Mouse (Mus musculus) spleen, adult 2 months (tissue): ENCODE measurements around the gene Ahcy. TPM values are rescaled to one million over a fixed set of nuclear protein-coding genes. Genes with fewer than 3 reads are reported as not detected.
"Not testable (repeated sequence)": the region's sequence is repeated elsewhere in the genome, so short reads cannot be mapped to it uniquely, and the experiment has no call there.

Source experiments
- DNase-seq, 2 experiments: peaks; one replicate each; pipeline versions ENCODE4 v3.0.0 to v3.0.0-alpha.2; 2012 to 2021; ENCODE audit warnings: low spot score in 2 of 2, low read depth in 1 of 2
- H3K27ac ChIP-seq: fragments of 200-500 bp; 2 replicates; pipeline ENCODE4 v1.5.1; 2012; ENCODE audit warnings: low read length, inconsistent platforms; ENCODE audit not compliant: insufficient read depth
- H3K27me3 ChIP-seq: fragments of 200-500 bp; 2 replicates; pipeline ENCODE4 v1.6.1; 2012; ENCODE audit warnings: mild to moderate bottlenecking, moderate library complexity, low read length, inconsistent platforms; ENCODE audit not compliant: control insufficient read depth, insufficient read depth
- H3K36me3 ChIP-seq: fragments of 200-500 bp; 2 replicates; pipeline ENCODE4 v1.6.1; 2012; ENCODE audit warnings: mild to moderate bottlenecking, low read length, inconsistent platforms; ENCODE audit not compliant: control insufficient read depth, insufficient read depth
- H3K4me1 ChIP-seq: fragments of 200-500 bp; 2 replicates; pipeline ENCODE4 v1.6.1; 2011; ENCODE audit warnings: inconsistent platforms; ENCODE audit not compliant: control insufficient read depth, insufficient read depth, insufficient read length
- H3K4me3 ChIP-seq: fragments of 200-500 bp; 2 replicates; pipeline ENCODE4 v1.5.1; 2011; ENCODE audit warnings: mild to moderate bottlenecking, inconsistent platforms; ENCODE audit not compliant: insufficient read depth, insufficient read length; ENCODE audit errors: extremely low read depth
- CTCF ChIP-seq: fragments of 200-500 bp; IDR thresholded peaks from 2 replicates; pipeline ENCODE4 v1.5.1; 2011; ENCODE audit warnings: mild to moderate bottlenecking, inconsistent platforms; ENCODE audit not compliant: insufficient read depth, insufficient read length, insufficient replicate concordance; ENCODE audit errors: extremely low read depth
- POLR2A ChIP-seq: fragments of 200-500 bp; IDR thresholded peaks from 2 replicates; pipeline ENCODE4 v1.6.1; 2011; ENCODE audit warnings: low read depth, low read length, inconsistent platforms
- WGBS: fragments of 180-500 bp; shearing (Covaris S2); methylation state at CpG from one replicate; pipeline ENCODE4 v1.1.7; 2018; 5-methylcytosine and 5-hydroxymethylcytosine counted together
- polyA plus RNA-seq: library from polyadenylated mRNA; depleted of rRNA; stranded (reverse); fragments of >200 nt; gene quantifications from 2 replicates; pipeline ENCODE4 v1.2.3, GENCODE M21; 2012

The Ahcy gene
- polyA plus RNA-seq, 1 experiment: 44.2 TPM

DNA sequence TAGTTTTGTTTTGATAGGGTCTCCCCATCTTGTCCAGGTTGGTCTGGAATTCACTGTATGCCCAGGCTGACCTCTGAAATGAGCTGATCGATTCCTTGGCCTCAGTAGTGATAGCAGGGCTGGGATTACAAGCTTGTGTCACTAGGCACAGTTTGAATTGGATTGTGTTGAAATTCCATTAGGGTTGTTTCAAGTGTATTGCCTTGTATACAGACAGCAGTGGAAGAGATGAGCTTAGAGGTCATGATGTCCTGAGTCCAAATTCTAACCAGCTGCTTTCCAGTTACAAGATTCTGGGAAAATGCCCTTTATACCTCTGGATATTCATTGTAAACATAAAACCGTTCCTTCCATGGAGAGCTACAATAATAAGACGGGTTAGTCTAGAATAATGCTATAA lies 950 bp downstream of the Ahcy start:
- Histone ChIP-seq H3K36me3 (peaks cover 2% of the 10 kb centered on the region; the same call in 1 of the 2 replicates), H3K27ac (no peak overlapping the region), H3K27me3 (no peaks in the 10 kb centered on the region), H3K4me1 (peaks cover 7% of the 10 kb centered on the region; the same call in 1 of the 2 replicates), H3K4me3 (no peak overlapping the region)
- TF ChIP-seq CTCF (no peak), POLR2A (no peak)
- WGBS: 26% methylated on average over 3 of the region's 3 CpGs
- no peak for DNase-seq

DNA sequence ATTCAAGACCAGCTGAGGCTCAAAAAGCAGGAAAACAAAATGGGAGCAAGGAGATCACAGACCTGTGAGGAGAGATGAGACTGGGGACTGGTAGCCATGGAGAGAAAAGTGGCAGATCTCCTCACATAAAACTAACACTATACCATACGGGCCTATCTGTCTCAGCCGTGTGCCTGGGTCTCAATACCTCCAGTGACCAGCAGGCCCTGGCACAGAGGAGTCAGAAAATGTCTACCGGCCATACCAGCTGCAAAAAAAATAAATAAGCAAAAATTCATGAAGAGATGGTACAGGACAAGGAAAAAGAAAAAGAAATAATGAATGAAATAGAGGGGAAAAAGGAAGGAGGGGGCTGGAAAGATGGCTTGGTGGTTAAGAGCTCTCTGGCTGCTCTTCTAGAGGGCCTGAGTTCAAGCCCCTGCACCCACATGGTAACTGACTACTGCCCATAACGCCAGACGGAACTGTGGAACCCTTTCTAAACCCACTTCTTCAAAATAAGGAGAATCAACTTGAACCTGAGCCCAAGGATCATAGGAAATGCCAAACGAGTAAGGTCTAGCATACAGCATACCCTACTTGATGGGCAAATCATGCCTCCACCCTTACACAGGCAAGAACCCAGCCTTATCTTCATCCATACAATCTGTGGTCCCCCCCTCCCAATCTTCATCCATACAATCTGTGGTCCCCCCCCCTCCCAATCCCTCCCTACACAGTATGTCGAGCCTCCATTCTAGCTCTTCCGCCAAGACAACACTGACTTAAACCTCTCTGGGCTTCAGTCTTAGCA lies 1.7 kb downstream of the Ahcy start:
- WGBS: 82% methylated on average over 8 of the region's 8 CpGs
- H3K27me3 ChIP-seq: no peaks in the 10 kb centered on the region
- H3K27ac ChIP-seq: no peak overlapping the region
- DNase-seq: no peak
- no peak overlapping the region for H3K4me3 ChIP-seq
- no peak for TF ChIP-seq POLR2A
- no peak for TF ChIP-seq CTCF
- H3K4me1 ChIP-seq: peaks cover 7% of the 10 kb centered on the region; the same call in 1 of the 2 replicates
- peaks cover 2% of the 10 kb centered on the region; the same call in 1 of the 2 replicates for H3K36me3 ChIP-seq

GRCm38 (mm10) chr2:155071027-155071426 lies 3.3 kb downstream of the Ahcy start:
- TF ChIP-seq POLR2A (no peak), CTCF (no peak)
- Histone ChIP-seq H3K4me3 (no peak overlapping the region), H3K27me3 (no peaks in the 10 kb centered on the region), H3K4me1 (peaks cover 7% of the 10 kb centered on the region; the same call in 1 of the 2 replicates), H3K27ac (no peak overlapping the region), H3K36me3 (peaks cover 2% of the 10 kb centered on the region; the same call in 1 of the 2 replicates)
- DNase-seq: no peak
- 84% methylated on average over 9 of the region's 9 CpGs for WGBS

GRCm38 (mm10) chr2:155057361-155057760 lies 16.9 kb downstream of the Ahcy start:
- no peak overlapping the region for H3K4me3 ChIP-seq
- no peaks in the 10 kb centered on the region for H3K27me3 ChIP-seq
- H3K36me3 ChIP-seq: peaks cover 7% of the 10 kb centered on the region; the same call in 1 of the 2 replicates
- 85% methylated on average over 1 of the region's 1 CpGs for WGBS
- no peak overlapping the region for H3K27ac ChIP-seq
- H3K4me1 ChIP-seq: no peaks in the 10 kb centered on the region
- no peak for DNase-seq
- TF ChIP-seq POLR2A: no peak
- no peak for TF ChIP-seq CTCF

DNA sequence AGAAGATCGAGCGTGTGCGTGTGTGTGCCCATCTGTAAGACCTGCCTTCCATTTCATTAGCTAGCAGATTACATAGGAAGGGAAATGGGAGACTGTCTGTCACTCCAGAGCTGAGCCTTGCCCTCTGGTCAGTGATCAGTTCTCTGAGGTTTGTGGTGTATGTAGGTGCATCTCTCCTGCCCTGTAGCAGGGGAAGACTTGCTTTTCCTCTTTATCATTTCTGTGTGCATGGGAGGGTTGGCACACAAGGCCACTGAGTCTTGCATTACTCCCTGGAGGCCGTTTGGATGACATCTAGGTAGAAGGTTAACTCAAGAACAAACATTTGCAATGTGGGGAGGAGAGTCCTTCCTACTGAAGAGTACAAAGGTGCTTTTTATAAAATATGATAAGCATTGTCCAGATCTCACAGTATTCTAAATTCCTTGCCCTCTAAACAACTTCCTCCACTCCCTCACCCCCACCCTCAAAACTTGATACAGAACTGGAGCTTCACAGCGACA lies 18.2 kb downstream of the Ahcy start:
- TF ChIP-seq CTCF (no peak), POLR2A (no peak)
- Histone ChIP-seq H3K36me3 (peaks cover 4% of the 10 kb centered on the region; the same call in 1 of the 2 replicates), H3K4me3 (no peak overlapping the region), H3K4me1 (peaks cover 1% of the 10 kb centered on the region; the same call in 1 of the 2 replicates), H3K27me3 (no peaks in the 10 kb centered on the region), H3K27ac (no peak overlapping the region)
- WGBS: 81% methylated on average over 5 of the region's 5 CpGs
- DNase-seq: no peak

GRCm38 (mm10) chr2:155054672-155055071 lies 19.6 kb downstream of the Ahcy start:
- WGBS: 91% methylated on average over 3 of the region's 3 CpGs
- H3K27me3 ChIP-seq: no peaks in the 10 kb centered on the region
- no peaks in the 10 kb centered on the region; the same call in 1 of the 2 replicates for H3K36me3 ChIP-seq
- H3K4me1 ChIP-seq: peaks cover 7% of the 10 kb centered on the region; the same call in 1 of the 2 replicates
- H3K4me3 ChIP-seq: no peak overlapping the region
- H3K27ac ChIP-seq: no peak overlapping the region
- DNase-seq: no peak
- no peak for TF ChIP-seq POLR2A
- TF ChIP-seq CTCF: no peak

GRCm38 (mm10) chr2:155053512-155053911 lies 20.8 kb downstream of the Ahcy start:
- not testable (repeated sequence) for DNase-seq, H3K4me1 ChIP-seq, H3K4me3 ChIP-seq, H3K27ac ChIP-seq, H3K36me3 ChIP-seq, H3K27me3 ChIP-seq
- WGBS: 92% methylated on average over 8 of the region's 8 CpGs
